Mouse (Mus musculus): Measurements from ENCODE around the gene Gm7954. TPM values are rescaled to one million over a fixed set of nuclear protein-coding genes. Genes with fewer than 3 reads are reported as not detected.
"Not testable (repeated sequence)": the region's sequence is repeated elsewhere in the genome, so short reads cannot be mapped to it uniquely, and the experiment has no call there.

Gm7954 gene
- not detected in 2 replicates for polyA plus RNA-seq (2016; fragmentation: Nextera tagmentation; extraction: Ambion mirVana)

GRCm38 (mm10) chr14:41453418-41453817, at the start of gene Gm7954:
TSS of gene Gm7954 (minus strand) at chr14:41453518.
- H3K4me3 ChIP-seq; H3K4me2 ChIP-seq; H3K4me1 ChIP-seq (replicated peaks); ATAC-seq (ENCODE audit: insufficient number of reproducible peaks, low FRiP score); H3K9me3 ChIP-seq (replicated peaks); H3K9ac ChIP-seq; H3K27ac ChIP-seq (ENCODE audit: poor library complexity, severe bottlenecking); H3K27me3 ChIP-seq (replicated peaks); H3K36me3 ChIP-seq: not testable (repeated sequence)
- WGBS = no CpG with 5 or more reads among the region's 2 CpGs

GRCm38 (mm10) chr14:41489385-41489784, 36.1 kb upstream of the Gm7954 start, which contains the start of gene Gm3486:
TSS of gene Gm3486 (minus strand) at chr14:41489485.
- not testable (repeated sequence) for H3K4me1 ChIP-seq (replicated peaks); H3K27me3 ChIP-seq (replicated peaks); H3K36me3 ChIP-seq; H3K9ac ChIP-seq; H3K27ac ChIP-seq (ENCODE audit: poor library complexity, severe bottlenecking); H3K9me3 ChIP-seq (replicated peaks); H3K4me3 ChIP-seq; ATAC-seq (ENCODE audit: insufficient number of reproducible peaks, low FRiP score); H3K4me2 ChIP-seq

- not testable (repeated sequence) for ATAC-seq (ENCODE audit: insufficient number of reproducible peaks, low FRiP score); H3K9me3 ChIP-seq (replicated peaks); H3K27ac ChIP-seq (ENCODE audit: poor library complexity, severe bottlenecking); H3K4me1 ChIP-seq (replicated peaks); H3K36me3 ChIP-seq; H3K27me3 ChIP-seq (replicated peaks)
- peak overlapping the region; percentile 31 for H3K4me3 ChIP-seq
- peak overlapping the region; percentile 45; the same call in 1 of the 2 replicates for H3K9ac ChIP-seq
- WGBS = 10% methylated on average over 15 of the region's 16 CpGs
- H3K4me2 ChIP-seq = peak overlapping the region; percentile 60
Observed at GRCm38 (mm10) chr14:41425393-41426075, 27.8 kb downstream of the Gm7954 start.

- not testable (repeated sequence) for H3K9me3 ChIP-seq (replicated peaks); H3K4me1 ChIP-seq (replicated peaks); H3K36me3 ChIP-seq; ATAC-seq (ENCODE audit: insufficient number of reproducible peaks, low FRiP score); H3K27me3 ChIP-seq (replicated peaks)
- peak overlapping the region; percentile 60 for H3K4me2 ChIP-seq
- H3K27ac ChIP-seq (ENCODE audit: poor library complexity, severe bottlenecking) = peak overlapping the region; percentile 47; the same call in 1 of the 2 replicates
- peak overlapping the region; percentile 31 for H3K4me3 ChIP-seq
- WGBS = 8% methylated on average over 14 of the region's 14 CpGs
- H3K9ac ChIP-seq = 0 out of 2 replicates have a peak overlapping the region, but pooled peaks have one; percentile 24
Observed at GRCm38 (mm10) chr14:41424694-41425093, 28.6 kb downstream of the Gm7954 start.

GRCm38 (mm10) chr14:41408181-41408580, 45.1 kb downstream of the Gm7954 start, which contains the start of gene Gm6482:
TSS of gene Gm6482 (minus strand) at chr14:41408281.
- H3K9me3 ChIP-seq (replicated peaks); H3K36me3 ChIP-seq; H3K4me2 ChIP-seq; H3K27me3 ChIP-seq (replicated peaks); H3K9ac ChIP-seq; H3K27ac ChIP-seq (ENCODE audit: poor library complexity, severe bottlenecking); H3K4me1 ChIP-seq (replicated peaks); ATAC-seq (ENCODE audit: insufficient number of reproducible peaks, low FRiP score); H3K4me3 ChIP-seq: not testable (repeated sequence)
- WGBS = no CpG with 5 or more reads among the region's 2 CpGs

Other genes starting within 250 kb of the Gm7954 start
- gene Gm2832, start 174.7 kb downstream of the Gm7954 start, polyA plus RNA-seq (2016; fragmentation: Nextera tagmentation; extraction: Ambion mirVana) = 0.14 TPM in 1 of 2 replicates, not detected in the other
- not detected in 2 replicates for gene Gm5798, start 104.9 kb downstream of the Gm7954 start, polyA plus RNA-seq (2016; fragmentation: Nextera tagmentation; extraction: Ambion mirVana)
- gene Gm7945, start 67.1 kb downstream of the Gm7954 start, polyA plus RNA-seq (2016; fragmentation: Nextera tagmentation; extraction: Ambion mirVana) = not detected in 2 replicates
- not detected in 2 replicates for gene Gm6482, start 45.2 kb downstream of the Gm7954 start, polyA plus RNA-seq (2016; fragmentation: Nextera tagmentation; extraction: Ambion mirVana)
- gene Gm3486, start 36.0 kb upstream of the Gm7954 start, polyA plus RNA-seq (2016; fragmentation: Nextera tagmentation; extraction: Ambion mirVana) = not detected in 2 replicates
- not detected in 2 replicates for gene Gm7970, start 102.1 kb upstream of the Gm7954 start, polyA plus RNA-seq (2016; fragmentation: Nextera tagmentation; extraction: Ambion mirVana)
- not detected in 2 replicates for gene 1700049E17Rik2, start 119.7 kb upstream of the Gm7954 start, polyA plus RNA-seq (2016; fragmentation: Nextera tagmentation; extraction: Ambion mirVana)
- gene Gm3072, start 171.1 kb upstream of the Gm7954 start, polyA plus RNA-seq (2016; fragmentation: Nextera tagmentation; extraction: Ambion mirVana) = not detected in 2 replicates
- not detected in 2 replicates for gene Gm3676, start 193.0 kb upstream of the Gm7954 start, polyA plus RNA-seq (2016; fragmentation: Nextera tagmentation; extraction: Ambion mirVana)
- gene Gm8068, start 248.4 kb upstream of the Gm7954 start, polyA plus RNA-seq (2016; fragmentation: Nextera tagmentation; extraction: Ambion mirVana) = not detected in 2 replicates